Mouse (Mus musculus) cerebellum, adult 2 months (tissue): Measurements from ENCODE around the gene Crygc.

Experiments used
- CTCF ChIP-seq: fragments of 200-500 bp; IDR thresholded peaks from 2 replicates; pipeline ENCODE4 v1.5.1; 2011; ENCODE audit warnings: low read depth, mild to moderate bottlenecking, control low read depth, low read length, moderate library complexity, borderline replicate concordance; ENCODE audit not compliant: insufficient read depth
- POLR2A ChIP-seq: fragments of 200-500 bp; IDR thresholded peaks from 2 replicates; pipeline ENCODE4 v1.6.1; 2011; ENCODE audit warnings: low read length, control low read depth, borderline replicate concordance; ENCODE audit not compliant: insufficient read depth

GRCm38 (mm10) chr1:65109196-65109595 lies 35.7 kb upstream of the Crygc start:
- TF ChIP-seq CTCF: no peak
- TF ChIP-seq POLR2A: no peak
